Mouse (Mus musculus) heart, adult 18-20 months (tissue): ENCODE measurements around the gene Sppl2b. TPM values are rescaled to one million over a fixed set of nuclear protein-coding genes. Genes with fewer than 3 reads are reported as not detected.
"Not testable (repeated sequence)": the region's sequence is repeated elsewhere in the genome, so short reads cannot be mapped to it uniquely, and the experiment has no call there.

ENCODE experiments used
- DNase-seq, 2 experiments: peaks; one replicate each; pipeline ENCODE4 v3.0.0; 2021 to 2022; ENCODE audit warnings: mixed read lengths in 1 of 2
- long read RNA-seq, 2 experiments: library from polyadenylated mRNA; stranded (forward); transcript quantifications; one replicate each; pipeline ENCODE4 v2.0.0; 2021
- total RNA-seq, 2 experiments: library from RNA; stranded (reverse); gene quantifications; 2 replicates each; pipeline ENCODE4 v1.2.3; 2021

Sppl2b gene
- total RNA-seq, result 10 to 100 TPM; 11.9 to 15.9 TPM
- long read RNA-seq, experiment 1, transcript Sppl2b-201 (15 exons, 2,869 nt), result major isoform, 15 of 22 reads
- long read RNA-seq, experiment 1, partial matches to known transcripts, result 0 of 22 reads
- long read RNA-seq, experiment 1, other reads (novel, unspliced or antisense), result 7 of 22 reads
- long read RNA-seq, experiment 2, partial matches to known transcripts, result 1 of 9 reads
- long read RNA-seq, experiment 2, other reads (novel, unspliced or antisense), result 6 of 9 reads

- DNase-seq, result peak; percentile 97 to 98
Observed at GRCm38 (mm10) chr10:80854913-80855748, at the start of gene Sppl2b, which contains the start of gene Lsm7. Gene Sppl2b, plus strand, starts transcription at chr10:80855275. Gene Lsm7, minus strand, starts transcription at chr10:80855209.

GRCm38 (mm10) chr10:80805322-80805721 lies 49.8 kb upstream of the Sppl2b start:
- DNase-seq, result no peak

DNA sequence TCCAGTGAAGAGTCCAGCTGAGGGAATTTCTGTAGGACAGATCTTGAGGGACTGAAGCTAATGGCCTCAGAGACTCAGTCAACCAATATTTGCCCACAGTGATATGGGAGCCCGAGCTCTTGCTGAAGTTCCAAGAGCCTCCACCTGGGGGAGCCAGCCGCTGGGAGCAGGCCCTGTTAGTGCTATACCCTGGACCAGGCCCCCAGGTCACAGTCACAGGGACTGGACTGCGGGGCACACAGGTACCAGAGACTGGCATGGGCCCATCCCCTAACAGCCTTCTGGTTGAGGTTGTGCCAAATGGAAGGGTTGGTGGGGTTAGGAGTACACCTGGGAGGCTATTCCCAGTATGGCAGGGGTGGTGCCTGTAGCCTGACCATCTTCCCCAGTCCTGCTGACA lies 49.1 kb upstream of the Sppl2b start:
- DNase-seq, result peak; percentile 60 to 82

DNA sequence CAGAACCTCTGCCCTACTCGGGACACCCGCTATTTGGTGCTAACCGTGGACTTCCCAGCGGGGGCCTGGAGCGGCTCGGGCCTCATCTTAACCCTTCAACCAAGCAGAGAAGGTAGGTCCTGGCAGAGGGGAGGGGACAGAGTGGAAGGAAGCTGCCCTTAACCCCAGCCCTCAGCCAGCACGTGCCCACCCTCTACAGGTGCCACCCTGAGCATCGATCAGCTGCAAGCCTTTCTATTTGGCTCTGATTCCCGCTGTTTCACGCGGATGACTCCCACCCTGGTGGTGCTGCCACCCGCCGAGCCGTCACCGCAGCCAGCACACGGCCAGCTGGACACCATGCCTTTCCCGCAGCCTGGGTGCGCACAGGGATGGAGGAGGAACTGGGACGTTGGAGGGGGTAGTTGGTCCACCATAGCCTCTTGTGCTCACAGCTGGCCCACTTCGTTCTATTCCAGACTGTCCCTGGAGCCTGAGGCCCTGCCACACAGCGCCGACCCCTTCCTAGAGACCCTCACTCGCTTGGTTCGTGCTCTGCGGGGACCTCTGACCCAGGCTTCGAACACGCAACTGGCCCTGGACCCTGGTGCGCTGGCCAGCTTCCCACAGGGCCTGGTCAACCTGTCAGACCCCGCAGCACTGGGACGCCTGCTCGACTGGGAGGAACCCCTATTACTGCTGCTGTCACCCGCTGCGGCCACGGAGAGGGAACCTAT lies 48.6 kb upstream of the Sppl2b start:
- DNase-seq, result no peak

- DNase-seq, result peak; percentile 80 to 87
Observed at GRCm38 (mm10) chr10:80807057-80807627, 47.9 kb upstream of the Sppl2b start.

DNA sequence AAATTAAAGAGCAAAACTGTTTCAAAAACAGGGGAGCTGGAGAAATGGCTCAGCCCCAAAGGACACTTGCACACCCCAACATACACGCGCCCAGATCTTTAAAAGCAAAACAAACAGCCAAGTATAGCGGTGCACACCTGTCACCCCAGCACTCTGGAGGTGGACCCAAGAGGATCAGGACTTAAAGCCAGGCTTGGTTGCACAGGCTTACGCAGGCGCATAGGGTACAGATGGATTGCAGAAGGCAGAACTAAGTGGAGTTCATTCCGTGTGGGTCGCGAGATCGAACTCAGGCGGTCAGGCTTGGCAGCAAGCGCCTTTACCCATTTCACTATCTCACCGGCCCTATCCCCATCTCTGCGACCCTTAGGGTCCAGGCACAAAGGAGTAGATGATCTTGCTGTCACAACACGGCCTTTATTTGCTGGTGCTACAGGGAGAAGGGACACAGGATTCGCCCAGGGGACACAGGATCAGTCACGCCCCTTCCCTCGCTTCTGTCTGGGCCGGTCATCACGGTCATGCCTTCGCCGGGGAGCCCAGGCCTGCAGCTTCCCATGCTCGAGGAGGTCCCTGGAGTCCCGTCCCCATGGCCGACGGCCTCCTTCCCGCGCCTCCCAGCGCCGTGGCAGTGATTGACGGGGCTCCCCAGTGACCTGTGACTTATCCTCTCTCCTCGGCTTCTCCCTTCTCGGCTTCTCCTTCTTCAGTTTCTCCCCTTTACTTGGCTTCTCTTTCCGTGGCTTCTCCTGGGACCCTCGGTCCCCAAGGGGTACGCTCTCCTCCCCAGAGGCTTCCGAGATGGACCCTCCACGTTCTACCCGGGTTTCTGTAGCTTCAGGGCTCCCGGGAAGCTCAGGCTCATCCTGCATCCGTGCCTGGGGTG lies 46.7 kb upstream of the Sppl2b start:
- DNase-seq, result no peak

DNA sequence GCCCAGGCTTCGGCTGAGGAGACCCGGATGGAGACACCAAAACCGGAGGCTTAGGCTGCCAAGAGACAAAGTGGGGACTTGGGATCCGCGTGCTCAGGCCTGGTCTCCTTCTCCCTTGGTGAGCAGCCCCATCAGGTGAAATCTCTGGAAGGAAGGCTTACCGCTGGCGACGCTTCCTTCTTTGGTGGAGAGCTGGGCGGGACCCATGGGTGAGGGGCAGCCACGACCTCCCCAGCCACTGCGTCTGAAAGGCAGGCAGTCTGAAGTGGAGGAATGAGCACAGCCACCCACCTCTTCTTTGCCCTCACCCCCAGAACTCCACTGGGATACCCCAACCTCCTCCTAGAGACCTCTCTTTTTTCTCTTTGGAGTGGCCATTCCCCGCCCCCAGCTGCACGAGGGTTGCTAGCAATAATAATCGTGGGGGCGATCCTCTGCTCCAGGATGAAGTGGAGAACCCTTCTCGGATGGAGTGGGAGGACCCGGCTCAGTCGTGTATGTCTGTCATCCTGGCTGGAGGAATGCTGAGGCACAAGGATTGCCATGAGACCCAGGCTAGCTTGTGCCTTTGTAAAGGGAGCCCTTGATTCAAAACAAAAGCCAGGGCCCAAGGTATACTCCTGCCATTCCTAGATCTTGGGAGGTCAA lies 46.0 kb upstream of the Sppl2b start:
- no peak for DNase-seq

GRCm38 (mm10) chr10:80810084-80810483 lies 45.0 kb upstream of the Sppl2b start:
- DNase-seq, result no peak

DNA sequence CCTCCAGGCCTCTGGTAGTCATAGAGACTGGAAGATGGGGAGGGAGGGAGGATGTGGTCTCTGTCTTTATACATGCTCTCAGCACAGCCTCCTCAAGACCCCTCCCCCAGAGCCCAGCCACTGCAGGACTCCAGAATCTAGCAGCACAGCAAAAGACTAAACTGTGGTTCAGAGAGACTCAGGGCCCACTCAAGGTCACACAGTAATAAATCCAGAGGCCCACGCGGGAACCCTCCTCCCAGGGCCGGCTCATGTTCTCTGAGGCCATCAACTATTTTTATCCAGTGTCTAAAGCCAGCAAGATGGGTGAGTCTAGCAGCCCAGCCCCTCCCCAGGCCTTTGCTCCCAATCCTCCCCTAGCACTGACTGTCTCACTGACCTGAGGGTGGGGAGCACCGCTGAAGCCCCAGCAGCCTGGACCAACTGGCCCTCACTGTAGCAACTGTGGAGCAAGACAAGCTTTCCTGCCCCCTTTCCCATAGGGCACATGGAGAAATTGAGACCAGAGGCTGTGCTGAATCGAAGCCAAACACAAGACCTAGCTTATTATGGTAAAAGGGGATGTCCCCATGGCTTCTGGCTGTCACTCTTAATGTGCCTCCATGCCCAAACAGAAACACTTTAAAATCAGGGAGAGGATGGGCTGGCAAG lies 42.6 kb upstream of the Sppl2b start:
- DNase-seq, result no peak

GRCm38 (mm10) chr10:80813366-80813765 lies 41.7 kb upstream of the Sppl2b start, which contains the start of gene Jsrp1:
Gene Jsrp1, minus strand, starts transcription at chr10:80813498.
- DNase-seq, result no peak

- DNase-seq, result no peak
Observed at GRCm38 (mm10) chr10:80814800-80815199, 40.3 kb upstream of the Sppl2b start.

DNA sequence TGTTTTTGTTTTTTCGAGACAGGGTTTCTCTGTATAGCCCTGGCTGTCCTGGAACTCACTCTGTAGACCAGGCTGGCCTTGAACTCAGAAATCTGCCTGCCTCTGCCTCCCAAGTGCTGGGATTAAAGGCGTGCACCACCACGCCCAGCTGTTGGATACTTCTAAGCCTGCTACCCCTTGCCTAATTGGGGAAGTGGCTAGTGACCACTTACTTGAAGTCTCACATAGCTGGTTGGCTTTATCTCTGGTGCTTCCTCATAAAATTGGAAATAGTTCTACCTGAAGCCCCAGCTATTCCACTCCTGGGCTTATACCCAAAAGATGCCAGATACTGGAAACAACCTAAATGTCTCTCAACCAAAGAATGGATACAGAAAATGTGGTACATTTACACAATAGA lies 38.8 kb upstream of the Sppl2b start:
- not testable (repeated sequence) for DNase-seq

GRCm38 (mm10) chr10:80817164-80817563 lies 37.9 kb upstream of the Sppl2b start:
- DNase-seq, result no peak

- DNase-seq, result not testable (repeated sequence)
Observed at GRCm38 (mm10) chr10:80817955-80818354, 37.1 kb upstream of the Sppl2b start.

DNA sequence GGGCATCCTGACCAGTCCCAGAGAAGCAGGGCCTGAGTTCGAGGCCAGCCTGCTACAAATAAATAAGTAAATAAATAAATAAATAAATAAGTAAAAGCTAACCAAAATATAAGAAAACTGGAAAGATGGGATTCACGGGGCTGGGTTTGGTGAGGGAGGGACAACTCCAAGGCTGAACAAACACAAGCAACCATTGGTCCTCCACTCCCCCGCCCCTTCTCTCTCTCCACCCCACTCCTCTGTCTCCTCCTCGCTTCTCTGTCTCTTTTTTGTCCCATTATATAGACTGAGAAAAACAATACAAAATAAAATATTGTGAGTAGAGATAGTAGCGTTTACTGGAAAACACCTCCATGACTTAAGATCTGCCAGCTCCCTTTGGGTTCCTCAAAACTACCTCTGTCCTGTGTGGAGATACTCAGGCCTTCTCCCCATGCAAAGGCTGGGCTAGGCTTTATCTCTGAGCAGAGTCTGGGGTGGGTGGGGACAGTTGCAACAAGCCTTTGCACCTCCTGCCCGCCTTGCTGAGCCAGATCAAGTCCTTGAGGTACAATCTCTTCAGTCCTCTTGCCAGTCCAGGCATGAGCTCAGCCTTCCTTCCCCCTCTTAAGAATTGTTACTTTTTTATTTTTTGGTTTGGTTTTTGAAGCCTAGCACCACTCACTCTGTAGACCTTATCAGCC lies 36.3 kb upstream of the Sppl2b start:
- DNase-seq, result no peak

GRCm38 (mm10) chr10:80819406-80819805 lies 35.7 kb upstream of the Sppl2b start:
- no peak for DNase-seq

- DNase-seq, result peak in 1 of 2 experiments; percentile 51
Observed at GRCm38 (mm10) chr10:80821991-80822390, 33.1 kb upstream of the Sppl2b start.

GRCm38 (mm10) chr10:80822528-80822927 lies 32.5 kb upstream of the Sppl2b start:
- no peak for DNase-seq

DNA sequence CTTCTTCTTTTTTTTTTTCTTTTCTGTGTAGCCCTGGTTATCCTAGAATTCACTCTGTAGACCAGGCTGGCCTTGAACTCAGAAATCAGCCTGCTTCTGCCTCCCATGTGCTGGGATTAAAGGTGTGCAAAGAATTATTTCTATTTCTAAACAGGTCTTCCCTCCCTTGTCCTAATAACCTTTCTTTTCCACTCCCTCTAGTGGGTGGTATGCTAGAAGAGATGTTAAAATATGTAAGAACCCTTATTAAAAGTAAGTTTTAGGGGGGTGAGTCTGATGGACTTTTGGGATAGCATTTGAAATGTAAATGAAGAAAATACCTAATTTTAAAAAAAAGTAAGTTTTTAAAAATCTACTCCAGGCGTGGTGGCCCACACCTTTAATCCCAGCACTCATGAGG lies 31.8 kb upstream of the Sppl2b start:
- no peak for DNase-seq
